Mouse (Mus musculus) layer of hippocampus, postnatal 14 days (tissue): Measurements from ENCODE around the gene Arrdc1. TPM values are rescaled to one million over a fixed set of nuclear protein-coding genes. Genes with fewer than 3 reads are reported as not detected.

Experiments used
- DNase-seq, 2 experiments: peaks; one replicate each; pipeline ENCODE4 v3.0.0; 2021 to 2022; ENCODE audit warnings: low spot score in 2 of 2, mixed read lengths in 1 of 2
- total RNA-seq, 2 experiments: library from RNA; stranded (reverse); gene quantifications; 2 replicates each; pipeline ENCODE4 v1.2.3; 2021

Gene Arrdc1
- total RNA-seq, 2 experiments from 2014 or later, result 16.5 to 17.5 TPM

- DNase-seq, result no peak
Observed at GRCm38 (mm10) chr2:24926345-24926964, 8.6 kb downstream of the Arrdc1 start.

- no peak for DNase-seq
Observed at GRCm38 (mm10) chr2:24925284-24925683, 9.8 kb downstream of the Arrdc1 start.

GRCm38 (mm10) chr2:24923561-24923960 is 11.5 kb downstream of the Arrdc1 start:
- DNase-seq, result no peak

GRCm38 (mm10) chr2:24919839-24920175 is 15.2 kb downstream of the Arrdc1 start:
- no peak for DNase-seq

GRCm38 (mm10) chr2:24918930-24919838 is 15.9 kb downstream of the Arrdc1 start, which contains the start of gene Ehmt1:
TSS of gene Ehmt1 (minus strand) at chr2:24919614.
- peak; percentile 91 to 95 for DNase-seq

- DNase-seq, result no peak
Observed at GRCm38 (mm10) chr2:24914762-24915161, 20.3 kb downstream of the Arrdc1 start.

GRCm38 (mm10) chr2:24912589-24912988 is 22.5 kb downstream of the Arrdc1 start:
- no peak for DNase-seq

GRCm38 (mm10) chr2:24912189-24912588 is 22.9 kb downstream of the Arrdc1 start:
- no peak for DNase-seq

- DNase-seq, result no peak
Observed at GRCm38 (mm10) chr2:24910481-24910880, 24.6 kb downstream of the Arrdc1 start.

- DNase-seq, result peak in 1 of 2 experiments; percentile 61
Observed at GRCm38 (mm10) chr2:24905653-24906155, 29.3 kb downstream of the Arrdc1 start.

- no peak for DNase-seq
Observed at GRCm38 (mm10) chr2:24904823-24905652, 30.0 kb downstream of the Arrdc1 start.

GRCm38 (mm10) chr2:24902999-24903398 is 32.1 kb downstream of the Arrdc1 start:
- DNase-seq, result no peak

GRCm38 (mm10) chr2:24901055-24901454 is 34.0 kb downstream of the Arrdc1 start:
- DNase-seq, result no peak

GRCm38 (mm10) chr2:24899292-24899691 is 35.8 kb downstream of the Arrdc1 start:
- no peak for DNase-seq

GRCm38 (mm10) chr2:24896761-24897160 is 38.3 kb downstream of the Arrdc1 start:
- DNase-seq, result no peak

- no peak for DNase-seq
Observed at GRCm38 (mm10) chr2:24894211-24894610, 40.8 kb downstream of the Arrdc1 start.

- no peak for DNase-seq
Observed at GRCm38 (mm10) chr2:24892318-24892717, 42.7 kb downstream of the Arrdc1 start.

GRCm38 (mm10) chr2:24890541-24891447 is 44.3 kb downstream of the Arrdc1 start:
- no peak for DNase-seq

GRCm38 (mm10) chr2:24888895-24889294 is 46.2 kb downstream of the Arrdc1 start:
- DNase-seq, result no peak

- no peak for DNase-seq
Observed at GRCm38 (mm10) chr2:24880686-24881085, 54.4 kb downstream of the Arrdc1 start.
